Mouse (Mus musculus) adrenal gland, postnatal 14 days (tissue): ENCODE measurements around the gene Rcsd1. TPM values are rescaled to one million over a fixed set of nuclear protein-coding genes. Genes with fewer than 3 reads are reported as not detected.

Source experiments
- DNase-seq: peaks from one replicate; pipeline ENCODE4 v3.0.0; 2021; ENCODE audit warnings: mixed read lengths
- long read RNA-seq, 2 experiments: library from polyadenylated mRNA; stranded (forward); transcript quantifications; one replicate each; pipeline ENCODE4 v2.0.0; 2021
- total RNA-seq: library from RNA; stranded (reverse); gene quantifications from 2 replicates; pipeline ENCODE4 v1.2.3, GENCODE M21; 2021

Rcsd1 gene
- 22.1 and 35.0 TPM in 2 replicates for total RNA-seq
- long read RNA-seq, experiment 1, full-length matches to known transcripts: 16 of 22 reads
- long read RNA-seq, experiment 1, partial matches to known transcripts: 4 of 22 reads
- long read RNA-seq, experiment 1, other reads (novel, unspliced or antisense): 2 of 22 reads
- long read RNA-seq, experiment 2, full-length matches to known transcripts: 14 of 17 reads
- long read RNA-seq, experiment 2, partial matches to known transcripts: 1 of 17 reads
- long read RNA-seq, experiment 2, other reads (novel, unspliced or antisense): 2 of 17 reads

GRCm38 (mm10) chr1:165709629-165710256 lies at the start of gene Rcsd1:
TSS of gene Rcsd1 (minus strand) at chr1:165709757.
- no peak for DNase-seq

- DNase-seq: no peak
Observed at GRCm38 (mm10) chr1:165755194-165755593, 45.6 kb upstream of the Rcsd1 start.

GRCm38 (mm10) chr1:165754205-165754604 lies 44.6 kb upstream of the Rcsd1 start:
- DNase-seq: no peak

- DNase-seq: no peak
Observed at GRCm38 (mm10) chr1:165751838-165752237, 42.3 kb upstream of the Rcsd1 start.

GRCm38 (mm10) chr1:165751142-165751541 lies 41.6 kb upstream of the Rcsd1 start:
- DNase-seq: no peak

GRCm38 (mm10) chr1:165748053-165748452 lies 38.5 kb upstream of the Rcsd1 start:
- DNase-seq: no peak

GRCm38 (mm10) chr1:165741989-165742388 lies 32.4 kb upstream of the Rcsd1 start:
- no peak for DNase-seq

- DNase-seq: no peak
Observed at GRCm38 (mm10) chr1:165738985-165739384, 29.4 kb upstream of the Rcsd1 start.

- no peak for DNase-seq
Observed at GRCm38 (mm10) chr1:165737867-165738266, 28.3 kb upstream of the Rcsd1 start.

- no peak for DNase-seq
Observed at GRCm38 (mm10) chr1:165737451-165737850, 27.9 kb upstream of the Rcsd1 start.

GRCm38 (mm10) chr1:165735826-165736818 lies 26.6 kb upstream of the Rcsd1 start:
- peak; percentile 92 for DNase-seq

GRCm38 (mm10) chr1:165734840-165735239 lies 25.3 kb upstream of the Rcsd1 start:
- DNase-seq: no peak

- no peak for DNase-seq
Observed at GRCm38 (mm10) chr1:165731553-165731952, 22.0 kb upstream of the Rcsd1 start.

GRCm38 (mm10) chr1:165730129-165730528 lies 20.6 kb upstream of the Rcsd1 start:
- DNase-seq: no peak

- no peak for DNase-seq
Observed at GRCm38 (mm10) chr1:165728057-165728639, 18.6 kb upstream of the Rcsd1 start.

- DNase-seq: no peak
Observed at GRCm38 (mm10) chr1:165726986-165727385, 17.4 kb upstream of the Rcsd1 start.

- DNase-seq: no peak
Observed at GRCm38 (mm10) chr1:165725039-165725644, 15.6 kb upstream of the Rcsd1 start.

- no peak for DNase-seq
Observed at GRCm38 (mm10) chr1:165724219-165725033, 14.9 kb upstream of the Rcsd1 start.

GRCm38 (mm10) chr1:165722531-165723123 lies 13.1 kb upstream of the Rcsd1 start:
- DNase-seq: no peak

GRCm38 (mm10) chr1:165718543-165719105 lies 9.1 kb upstream of the Rcsd1 start:
- no peak for DNase-seq
